Mouse (Mus musculus): ENCODE measurements around the gene Ctdnep1.

- TF ChIP-seq CTCF (IDR thresholded peaks at IDR 0.05; ENCODE audit: extremely low read depth, insufficient read depth, insufficient read length, insufficient replicate concordance) (no peak), POLR2A (IDR thresholded peaks at IDR 0.05; ENCODE audit: low read depth, low read length) (no peak)
These were observed 30.0 kb downstream of the Ctdnep1 start for GRCm38 (mm10) chr11:70010961-70011360.

Data from spleen, adult 2 months (tissue).